Mouse (Mus musculus): Measurements from ENCODE around the gene Ttll9.

The Ttll9 gene

DNA sequence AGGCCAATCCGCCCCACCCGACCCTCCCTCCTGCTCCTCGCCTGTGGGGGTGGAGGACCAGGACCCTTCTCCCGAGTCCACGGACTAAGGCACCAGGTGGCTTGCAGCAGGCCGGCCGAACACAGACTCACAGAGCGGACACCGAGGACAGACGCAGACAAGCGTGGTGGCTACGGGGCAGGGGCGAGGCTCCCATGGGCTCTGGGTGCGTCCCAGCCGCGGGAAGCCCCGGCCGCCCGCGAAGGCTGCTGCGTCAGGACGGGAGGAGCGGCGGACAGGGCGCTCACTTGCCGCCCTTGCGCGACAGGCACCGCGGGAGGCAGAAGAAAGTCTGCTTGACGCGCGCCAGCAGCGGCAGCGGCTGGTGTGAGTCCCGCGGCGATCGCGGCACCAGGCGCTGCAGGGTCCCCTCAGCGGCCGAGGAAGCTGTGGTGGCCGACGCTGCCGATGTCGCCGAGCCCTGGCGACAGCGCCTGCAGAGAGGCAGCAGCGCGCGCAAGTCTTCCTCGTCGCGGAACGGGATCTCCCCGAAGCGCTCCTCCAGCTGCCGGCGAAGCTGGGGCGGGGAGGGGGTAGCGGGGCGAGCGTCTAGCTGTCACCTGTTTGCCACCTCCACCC, 19.3 kb upstream of the Ttll9 start:
- DNase-seq: no peak

- no peak for DNase-seq
Measured at GRCm38 (mm10) chr2:152943568-152943967, 18.7 kb upstream of the Ttll9 start.

- no peak for DNase-seq
Measured at GRCm38 (mm10) chr2:152944013-152944412, 18.3 kb upstream of the Ttll9 start.

- no peak for DNase-seq
Measured at GRCm38 (mm10) chr2:152947098-152947497, 15.2 kb upstream of the Ttll9 start.

DNA sequence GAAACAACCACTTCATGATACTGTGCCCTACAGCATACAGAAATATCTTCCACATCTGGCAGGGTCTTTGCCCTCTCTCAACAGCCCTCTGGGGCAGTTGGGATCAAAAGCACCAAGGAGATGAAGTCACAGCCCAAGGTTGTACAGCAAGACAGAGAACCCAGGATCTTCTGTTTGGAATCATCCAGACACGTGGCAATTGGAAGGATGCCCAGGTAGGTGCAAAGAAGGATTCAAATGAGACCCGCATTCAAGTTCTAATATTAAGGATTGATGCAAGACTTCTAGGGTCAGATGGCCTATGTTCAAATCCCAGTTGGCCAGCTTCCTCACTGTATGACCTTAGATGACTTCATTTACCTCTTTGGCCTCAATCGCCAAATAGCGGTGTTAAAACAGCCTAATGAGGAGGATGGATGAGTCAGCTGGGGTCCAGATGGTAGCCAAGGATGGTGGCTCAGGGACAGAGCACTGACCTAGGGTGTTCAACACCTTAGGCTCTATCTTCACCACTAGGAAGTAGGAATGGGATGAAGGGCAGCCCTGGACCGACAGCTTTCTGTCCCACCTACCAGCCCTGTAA, 13.8 kb upstream of the Ttll9 start:
- DNase-seq: no peak

- peak in 1 of 2 experiments; percentile 38 for DNase-seq
Measured at GRCm38 (mm10) chr2:152950358-152951064, 11.8 kb upstream of the Ttll9 start.

- peak; percentile 34 to 55 for DNase-seq
Measured at GRCm38 (mm10) chr2:152951065-152951849, 11.0 kb upstream of the Ttll9 start, which contains the start of gene Dusp15. Gene Dusp15, minus strand, starts transcription at chr2:152951698.

- no peak for DNase-seq
Measured at GRCm38 (mm10) chr2:152951850-152952720, 10.2 kb upstream of the Ttll9 start.

DNA sequence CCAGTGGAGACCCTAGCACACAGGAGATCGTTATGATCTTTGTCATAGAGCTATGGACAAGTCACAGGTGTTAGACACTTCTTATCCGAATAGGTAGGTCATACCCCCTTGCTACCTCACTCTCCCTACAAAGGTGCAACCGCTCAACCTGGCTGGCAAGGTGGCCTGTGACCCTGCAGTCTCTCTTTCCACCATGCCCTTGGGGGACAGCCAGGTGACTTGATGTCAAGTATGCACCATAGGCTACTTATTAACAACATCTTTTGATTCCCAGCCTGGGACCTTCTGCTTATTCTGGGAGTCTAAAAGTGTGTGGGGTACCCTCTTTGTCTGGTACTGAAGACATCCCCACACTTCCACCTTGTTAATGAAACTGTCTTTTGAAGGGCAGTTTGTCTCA, 4.2 kb upstream of the Ttll9 start:
- DNase-seq: peak; percentile 67 to 78

- DNase-seq: no peak
Measured at GRCm38 (mm10) chr2:152965555-152965954, 3.3 kb downstream of the Ttll9 start.

DNA sequence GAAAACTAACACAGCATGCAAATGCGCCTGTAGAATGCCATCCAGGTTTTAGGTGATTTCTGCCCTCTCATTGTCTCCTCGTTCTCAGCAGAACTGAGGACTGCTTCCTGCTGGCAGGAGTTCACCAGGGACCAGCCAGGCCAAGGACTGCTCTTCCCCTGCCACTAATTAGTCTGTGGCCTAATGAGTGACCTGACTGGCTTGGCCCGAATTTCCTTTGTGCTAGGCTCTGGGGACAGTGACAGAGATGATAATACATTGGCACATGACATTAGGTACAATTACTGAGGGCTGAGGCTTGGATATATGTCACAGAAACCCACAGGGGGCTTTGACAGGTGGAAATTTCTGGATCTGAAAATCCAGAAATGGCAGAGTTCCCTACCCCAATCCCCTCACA, 14.7 kb downstream of the Ttll9 start:
- no peak for DNase-seq

DNA sequence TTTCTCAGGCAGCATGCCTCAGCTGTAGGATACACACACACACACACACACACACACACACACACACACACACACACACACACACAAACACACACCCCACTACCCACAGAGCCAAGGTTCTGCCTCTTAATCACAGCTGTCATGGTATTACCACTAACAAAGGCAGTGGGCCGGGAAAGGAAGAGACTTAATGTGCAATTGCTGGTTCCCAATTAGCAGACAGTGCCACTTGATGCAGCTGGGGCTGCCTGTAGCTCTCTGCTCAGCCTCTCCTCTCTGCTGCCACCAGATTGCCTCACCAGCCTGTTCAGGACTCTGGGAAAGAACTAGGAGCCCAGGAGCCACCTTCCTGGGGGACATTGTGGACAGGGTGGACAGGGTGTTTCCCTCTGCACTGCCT, 23.3 kb downstream of the Ttll9 start:
- no peak for DNase-seq

DNA sequence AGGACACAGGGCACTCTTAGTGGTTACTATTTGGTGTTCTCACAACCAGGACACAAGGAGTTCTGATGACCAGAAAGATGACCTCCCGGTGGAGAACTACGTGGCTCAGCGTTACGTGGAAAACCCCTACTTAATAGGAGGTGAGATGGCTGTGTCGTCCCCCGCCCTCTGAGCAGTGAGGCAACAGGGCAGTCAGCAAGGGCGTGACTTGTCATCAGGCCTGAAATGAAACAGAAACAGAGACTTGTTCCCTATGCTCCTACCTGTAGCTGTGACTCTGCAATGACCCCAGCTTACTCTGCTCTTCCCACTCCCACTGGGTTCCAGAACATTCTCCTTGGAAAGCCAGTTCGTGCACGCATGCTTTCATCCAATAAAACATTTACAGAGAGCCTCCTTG, 29.2 kb downstream of the Ttll9 start:
- DNase-seq: peak in 1 of 2 experiments; percentile 7

DNA sequence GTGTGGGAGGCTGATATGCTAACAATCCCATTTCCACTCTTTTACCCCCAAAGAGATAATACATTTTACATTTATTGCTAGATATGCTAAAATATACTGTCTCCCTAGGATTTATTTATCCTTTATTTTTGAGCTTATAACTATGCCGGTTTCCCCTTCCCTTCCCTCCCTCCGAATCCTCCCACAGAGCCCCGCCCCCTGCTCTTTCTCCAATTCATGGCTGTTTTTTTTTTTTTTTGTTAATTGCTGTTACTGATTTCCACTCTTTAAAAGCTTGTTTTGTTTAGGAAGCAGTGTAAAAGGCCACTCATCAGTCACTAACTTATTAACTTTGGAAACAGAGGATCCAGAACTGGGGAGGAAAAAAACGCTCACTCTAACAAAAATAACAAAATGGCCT, 34.8 kb downstream of the Ttll9 start:
- DNase-seq: peak in 1 of 2 experiments; percentile 28

- DNase-seq: no peak
Measured at GRCm38 (mm10) chr2:153002492-153003248, 40.4 kb downstream of the Ttll9 start.

DNA sequence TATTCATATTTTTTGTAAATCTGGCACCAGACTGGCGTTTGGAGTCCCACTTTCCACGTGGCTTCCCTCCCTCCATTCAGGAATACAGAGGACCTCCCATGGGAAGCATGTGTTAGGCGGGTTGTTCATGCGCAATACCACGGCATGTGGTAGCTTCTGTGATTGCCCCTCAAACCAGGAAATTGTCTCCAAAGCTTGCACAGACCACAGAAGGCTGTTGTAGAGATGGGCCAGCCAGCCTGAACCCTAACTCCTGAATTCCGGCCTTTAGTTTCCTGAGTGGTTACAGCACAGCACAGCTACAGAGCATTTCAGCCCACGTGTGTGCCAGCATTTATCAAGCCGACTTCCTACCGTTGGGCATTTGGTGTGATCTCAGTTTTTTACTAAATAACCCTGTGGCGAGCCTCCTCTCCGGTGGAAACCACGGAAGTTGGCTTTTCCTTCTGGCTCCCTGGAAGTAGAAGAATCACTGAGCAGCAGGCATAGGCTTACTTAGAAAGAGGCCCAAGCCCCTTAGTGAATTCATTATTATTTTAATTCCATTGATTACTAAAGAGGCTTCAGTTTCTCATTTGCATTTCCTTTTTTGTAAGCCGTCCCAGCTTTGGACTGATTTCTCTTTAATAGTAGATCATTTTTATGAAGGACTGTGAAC, 41.5 kb downstream of the Ttll9 start:
- no peak for DNase-seq

DNA sequence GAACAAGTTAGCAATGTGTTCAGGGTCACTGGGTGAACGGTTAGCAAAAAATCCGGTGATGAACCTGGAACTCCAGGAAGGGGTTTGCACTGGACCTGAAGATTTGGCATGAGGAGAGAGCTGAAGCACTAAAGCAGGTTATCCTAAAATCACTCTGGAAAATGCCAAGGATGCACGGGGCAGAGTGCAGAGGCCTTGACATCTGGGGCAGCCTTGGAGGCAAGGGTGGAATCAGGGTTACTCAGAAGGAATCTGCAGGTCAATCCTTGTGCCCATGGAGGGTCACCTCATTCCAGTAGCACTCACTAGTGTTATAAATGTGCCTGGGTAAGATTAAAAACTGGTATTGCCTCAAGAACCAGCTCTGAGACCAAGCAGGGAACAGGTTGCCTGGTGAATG, 43.7 kb downstream of the Ttll9 start:
- no peak for DNase-seq

DNA sequence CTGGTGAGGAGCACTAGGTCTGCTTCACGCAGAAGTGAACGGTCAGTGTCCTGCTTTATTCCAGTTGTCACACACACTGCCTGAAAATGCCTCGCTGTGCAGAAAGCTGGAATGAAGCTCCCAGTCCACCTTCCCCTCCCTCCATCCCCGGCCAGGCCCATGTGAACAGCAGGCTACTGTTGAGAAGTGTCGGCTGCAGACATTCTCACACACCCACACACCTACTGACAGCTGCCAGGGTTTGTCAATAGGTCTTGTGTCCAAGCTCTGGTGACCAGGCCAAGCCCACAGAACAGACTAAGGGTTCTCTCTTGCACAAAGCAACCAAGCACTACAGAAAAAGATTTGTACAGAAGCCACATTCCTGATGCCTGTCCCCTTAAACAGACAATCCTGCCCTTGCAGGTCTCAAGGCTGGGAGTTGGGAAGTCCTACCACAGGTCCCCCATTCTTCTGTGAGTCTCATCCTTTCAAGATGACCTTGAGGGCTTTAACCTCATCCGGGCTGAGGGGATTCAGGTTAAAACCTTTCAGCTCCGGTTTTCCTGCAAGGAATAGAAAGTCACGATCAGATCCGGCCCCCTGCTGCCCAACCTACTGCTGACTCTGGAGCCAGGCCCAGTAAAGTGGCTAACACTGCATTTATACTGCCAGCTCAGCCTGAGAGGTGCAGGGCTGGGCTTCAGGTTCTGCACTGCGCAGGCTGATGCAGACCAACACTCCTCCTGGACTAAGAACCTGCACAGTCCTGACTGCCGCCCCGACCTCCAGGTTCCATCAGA, 47.1 kb downstream of the Ttll9 start:
- DNase-seq: no peak

- DNase-seq: no peak
Measured at GRCm38 (mm10) chr2:153013724-153014515, 51.6 kb downstream of the Ttll9 start.

Measured in kidney, postnatal 25 days (tissue).